Mouse (Mus musculus) embryo, embryonic 10 days (tissue): ENCODE measurements around the gene Fxyd1.

Experiments
- DNase-seq: peaks from one replicate; pipeline ENCODE4 v3.0.0-alpha.2; 2015; ENCODE audit warnings: low spot score

Gene Fxyd1

GRCm38 (mm10) chr7:31057071-31057470 lies at the start of gene Fxyd1:
Fxyd1 (minus strand) TSS chr7:31057199.
- no peak for DNase-seq

- DNase-seq = no peak
Observed at GRCm38 (mm10) chr7:31106166-31106565, 49.2 kb upstream of the Fxyd1 start.

- DNase-seq = peak; percentile 52
Observed at GRCm38 (mm10) chr7:31105061-31105768, 48.2 kb upstream of the Fxyd1 start.

- no peak for DNase-seq
Observed at GRCm38 (mm10) chr7:31100786-31101185, 43.8 kb upstream of the Fxyd1 start.

- no peak for DNase-seq
Observed at GRCm38 (mm10) chr7:31099612-31099982, 42.6 kb upstream of the Fxyd1 start.

GRCm38 (mm10) chr7:31098697-31099611 lies 42.0 kb upstream of the Fxyd1 start:
- no peak for DNase-seq

- peak; percentile 96 for DNase-seq
Observed at GRCm38 (mm10) chr7:31097583-31098248, 40.7 kb upstream of the Fxyd1 start.

GRCm38 (mm10) chr7:31096892-31097564 lies 40.0 kb upstream of the Fxyd1 start:
- DNase-seq = no peak

GRCm38 (mm10) chr7:31094774-31095501 lies 37.9 kb upstream of the Fxyd1 start:
- no peak for DNase-seq

- DNase-seq = no peak
Observed at GRCm38 (mm10) chr7:31089721-31090120, 32.7 kb upstream of the Fxyd1 start.

GRCm38 (mm10) chr7:31088206-31088605 lies 31.2 kb upstream of the Fxyd1 start:
- DNase-seq = no peak

- no peak for DNase-seq
Observed at GRCm38 (mm10) chr7:31087262-31087661, 30.3 kb upstream of the Fxyd1 start.

GRCm38 (mm10) chr7:31086175-31086755 lies 29.3 kb upstream of the Fxyd1 start:
- no peak for DNase-seq

- DNase-seq = no peak
Observed at GRCm38 (mm10) chr7:31085171-31085570, 28.2 kb upstream of the Fxyd1 start.

- DNase-seq = no peak
Observed at GRCm38 (mm10) chr7:31084140-31084539, 27.1 kb upstream of the Fxyd1 start.

- peak; percentile 42 for DNase-seq
Observed at GRCm38 (mm10) chr7:31082831-31083588, 26.0 kb upstream of the Fxyd1 start.

- DNase-seq = no peak
Observed at GRCm38 (mm10) chr7:31082106-31082505, 25.1 kb upstream of the Fxyd1 start.

- no peak for DNase-seq
Observed at GRCm38 (mm10) chr7:31081106-31081505, 24.1 kb upstream of the Fxyd1 start.

GRCm38 (mm10) chr7:31080611-31081010 lies 23.6 kb upstream of the Fxyd1 start:
- no peak for DNase-seq

GRCm38 (mm10) chr7:31079670-31080069 lies 22.7 kb upstream of the Fxyd1 start:
- no peak for DNase-seq
